Mouse (Mus musculus): Measurements from ENCODE around the gene Trpm2. TPM values are rescaled to one million over a fixed set of nuclear protein-coding genes. Genes with fewer than 3 reads are reported as not detected.

Trpm2 gene
- polyA plus RNA-seq, 1 experiment from 2014 or later, result 0.97 TPM

Other genes starting within 250 kb of the Trpm2 start
- gene Krtap12-1, start 250.0 kb downstream of the Trpm2 start, polyA plus RNA-seq (2015; fragmentation: Nextera tagmentation; extraction: Ambion mirVana), result not detected in 2 replicates
- gene Gm10100, start 244.1 kb downstream of the Trpm2 start, polyA plus RNA-seq (2015; fragmentation: Nextera tagmentation; extraction: Ambion mirVana), result not detected in 2 replicates
- gene Gm18596, start 227.9 kb downstream of the Trpm2 start, polyA plus RNA-seq (2015; fragmentation: Nextera tagmentation; extraction: Ambion mirVana), result not detected in 2 replicates
- not detected in 2 replicates for gene Gm9736, start 219.2 kb downstream of the Trpm2 start, polyA plus RNA-seq (2015; fragmentation: Nextera tagmentation; extraction: Ambion mirVana)
- gene Gm3233, start 210.9 kb downstream of the Trpm2 start, polyA plus RNA-seq (2015; fragmentation: Nextera tagmentation; extraction: Ambion mirVana), result not detected in 2 replicates
- gene Gm3238, start 199.2 kb downstream of the Trpm2 start, polyA plus RNA-seq (2015; fragmentation: Nextera tagmentation; extraction: Ambion mirVana), result not detected in 2 replicates
- gene Gm7138, start 193.6 kb downstream of the Trpm2 start, polyA plus RNA-seq (2015; fragmentation: Nextera tagmentation; extraction: Ambion mirVana), result not detected in 2 replicates
- not detected in 2 replicates for gene Gm3250, start 188.0 kb downstream of the Trpm2 start, polyA plus RNA-seq (2015; fragmentation: Nextera tagmentation; extraction: Ambion mirVana)
- not detected in 2 replicates for gene Gm7137, start 182.4 kb downstream of the Trpm2 start, polyA plus RNA-seq (2015; fragmentation: Nextera tagmentation; extraction: Ambion mirVana)
- gene Gm9639, start 175.5 kb downstream of the Trpm2 start, polyA plus RNA-seq (2015; fragmentation: Nextera tagmentation; extraction: Ambion mirVana), result not detected in 2 replicates
- not detected in 2 replicates for gene Gm19668, start 171.4 kb downstream of the Trpm2 start, polyA plus RNA-seq (2015; fragmentation: Nextera tagmentation; extraction: Ambion mirVana)
- not detected in 2 replicates for gene Gm9507, start 158.7 kb downstream of the Trpm2 start, polyA plus RNA-seq (2015; fragmentation: Nextera tagmentation; extraction: Ambion mirVana)
- not detected in 2 replicates for gene Gm2696, start 155.9 kb downstream of the Trpm2 start, polyA plus RNA-seq (2015; fragmentation: Nextera tagmentation; extraction: Ambion mirVana)
- not detected in 2 replicates for gene Krtap10-4, start 143.5 kb downstream of the Trpm2 start, polyA plus RNA-seq (2015; fragmentation: Nextera tagmentation; extraction: Ambion mirVana)
- not detected in 2 replicates for gene Krtap10-10, start 134.6 kb downstream of the Trpm2 start, polyA plus RNA-seq (2015; fragmentation: Nextera tagmentation; extraction: Ambion mirVana)
- not detected in 2 replicates for gene Gm36176, start 123.8 kb downstream of the Trpm2 start, polyA plus RNA-seq (2015; fragmentation: Nextera tagmentation; extraction: Ambion mirVana)
- not detected in 2 replicates for gene Gm10318, start 117.7 kb downstream of the Trpm2 start, polyA plus RNA-seq (2015; fragmentation: Nextera tagmentation; extraction: Ambion mirVana)
- not detected in 2 replicates for gene Gm3285, start 108.6 kb downstream of the Trpm2 start, polyA plus RNA-seq (2015; fragmentation: Nextera tagmentation; extraction: Ambion mirVana)
- 3.8 and 4.8 TPM in 2 replicates for gene Lrrc3, start 68.0 kb downstream of the Trpm2 start, polyA plus RNA-seq (2015; fragmentation: Nextera tagmentation; extraction: Ambion mirVana)
- gene 1810043G02Rik, start 8.0 kb upstream of the Trpm2 start, polyA plus RNA-seq (2015; fragmentation: Nextera tagmentation; extraction: Ambion mirVana), result 29.5 and 32.1 TPM in 2 replicates
- gene Pfkl, start 39.5 kb upstream of the Trpm2 start, polyA plus RNA-seq (2015; fragmentation: Nextera tagmentation; extraction: Ambion mirVana), result 149 and 164 TPM in 2 replicates
- gene Dnmt3l, start 71.4 kb upstream of the Trpm2 start, polyA plus RNA-seq (2015; fragmentation: Nextera tagmentation; extraction: Ambion mirVana), result 0.68 and 1.1 TPM in 2 replicates
- 1.6 TPM in 2 replicates for gene Aire, start 73.0 kb upstream of the Trpm2 start, polyA plus RNA-seq (2015; fragmentation: Nextera tagmentation; extraction: Ambion mirVana)
- 5.6 and 7.1 TPM in 2 replicates for gene Icosl, start 98.7 kb upstream of the Trpm2 start, polyA plus RNA-seq (2015; fragmentation: Nextera tagmentation; extraction: Ambion mirVana)
- 43.2 TPM in 2 replicates for gene D10Jhu81e, start 199.2 kb upstream of the Trpm2 start, polyA plus RNA-seq (2015; fragmentation: Nextera tagmentation; extraction: Ambion mirVana)
- 21.7 and 22.6 TPM in 2 replicates for gene Pwp2, start 214.6 kb upstream of the Trpm2 start, polyA plus RNA-seq (2015; fragmentation: Nextera tagmentation; extraction: Ambion mirVana)

Data from kidney, embryonic 15.5 days (tissue).